Mouse (Mus musculus) intestine, postnatal 0 days (tissue): ENCODE measurements around the gene Myo18b. TPM values are rescaled to one million over a fixed set of nuclear protein-coding genes. Genes with fewer than 3 reads are reported as not detected.

Experiments
- ATAC-seq: fragments of 200-750 bp; cut with Nextera tagmentation; 2 replicates; pipeline ENCODE4 v1.8.0; 2017; ENCODE audit warnings: mild to moderate bottlenecking, moderate TSS enrichment, moderate library complexity
- H3K27ac ChIP-seq: fragments of 300-500 bp; sonication (generic); 2 replicates; pipeline ENCODE4 v1.5.1; 2014; ENCODE audit warnings: mild to moderate bottlenecking, low read depth, low read length, moderate library complexity
- H3K27me3 ChIP-seq: fragments of 300-500 bp; sonication (generic); replicated peaks from 2 replicates; pipeline ENCODE4 v1.6.1; 2014; ENCODE audit warnings: low read length, mixed read lengths; ENCODE audit not compliant: control insufficient read depth, insufficient read depth
- H3K36me3 ChIP-seq: fragments of 300-500 bp; sonication (generic); 2 replicates; pipeline ENCODE4 v1.6.1; 2014; ENCODE audit warnings: mild to moderate bottlenecking, moderate library complexity; ENCODE audit not compliant: control insufficient read depth, insufficient read depth
- H3K4me1 ChIP-seq: fragments of 300-500 bp; sonication (generic); replicated peaks from 2 replicates; pipeline ENCODE4 v1.6.1; 2014; ENCODE audit warnings: antibody characterized with exemption, low read length, mixed read lengths; ENCODE audit not compliant: control insufficient read depth, insufficient read depth
- H3K4me2 ChIP-seq: fragments of 300-500 bp; sonication (generic); replicated peaks from 2 replicates; pipeline ENCODE4 v1.6.1; 2014; ENCODE audit warnings: low read depth, mild to moderate bottlenecking, moderate library complexity
- H3K4me3 ChIP-seq: fragments of 300-500 bp; sonication (generic); 2 replicates; pipeline ENCODE4 v1.5.1; 2014; ENCODE audit warnings: low read depth, low read length
- H3K9ac ChIP-seq: fragments of 300-500 bp; sonication (generic); 2 replicates; pipeline ENCODE4 v1.6.1; 2014; ENCODE audit warnings: mild to moderate bottlenecking, low read depth, low read length
- H3K9me3 ChIP-seq: fragments of 300-500 bp; sonication (generic); 2 replicates; pipeline ENCODE4 v1.6.1; 2016; ENCODE audit warnings: mixed run types; ENCODE audit not compliant: control insufficient read depth
- CTCF ChIP-seq: sonication (generic); IDR thresholded peaks from 2 replicates; pipeline ENCODE4 v1.5.1; 2016; ENCODE audit warnings: low read depth, mild to moderate bottlenecking, control low read depth, antibody characterized with exemption, moderate library complexity
- WGBS: fragments of 180-500 bp; shearing (Covaris S2); extraction: QIAGEN DNeasy Blood & Tissue Kit; methylation state at CpG from one replicate; pipeline ENCODE4 v1.1.7; 2014; 5-methylcytosine and 5-hydroxymethylcytosine counted together
- polyA plus RNA-seq: library from polyadenylated mRNA; unstranded; fragments of >200 nt; fragmentation: Nextera tagmentation; extraction: Ambion mirVana; gene quantifications from 2 replicates; pipeline ENCODE4 v1.2.1, GENCODE M21; 2015

The Myo18b gene
- polyA plus RNA-seq, 1 experiment from 2014 or later = 0.09 TPM

- H3K4me1 ChIP-seq = no peaks in the 10 kb centered on the region
- no peak overlapping the region for H3K9ac ChIP-seq
- no peak overlapping the region for H3K4me3 ChIP-seq
- H3K27me3 ChIP-seq = no peaks in the 10 kb centered on the region
- WGBS = 47% methylated on average over 4 of the region's 4 CpGs
- no peak for ATAC-seq
- peak; percentile 80 for TF ChIP-seq CTCF
- H3K36me3 ChIP-seq = no peaks in the 10 kb centered on the region
- no peaks in the 10 kb centered on the region for H3K9me3 ChIP-seq
- H3K4me2 ChIP-seq = no peak overlapping the region
- no peak overlapping the region for H3K27ac ChIP-seq
Measured at GRCm38 (mm10) chr5:112864719-112865367, 31.3 kb downstream of the Myo18b start.

GRCm38 (mm10) chr5:112859379-112860035 is 36.7 kb downstream of the Myo18b start:
- no peak overlapping the region for H3K4me2 ChIP-seq
- no peak overlapping the region for H3K4me3 ChIP-seq
- no peak overlapping the region for H3K27ac ChIP-seq
- no peaks in the 10 kb centered on the region for H3K27me3 ChIP-seq
- no peaks in the 10 kb centered on the region for H3K9me3 ChIP-seq
- H3K36me3 ChIP-seq = no peaks in the 10 kb centered on the region
- 41% methylated on average over 12 of the region's 12 CpGs for WGBS
- ATAC-seq = no peak
- H3K9ac ChIP-seq = no peak overlapping the region
- H3K4me1 ChIP-seq = no peaks in the 10 kb centered on the region
- no peak for TF ChIP-seq CTCF

GRCm38 (mm10) chr5:112853179-112853578 is 43.0 kb downstream of the Myo18b start:
- no peak for TF ChIP-seq CTCF
- Histone ChIP-seq H3K4me1 (no peaks in the 10 kb centered on the region), H3K4me3 (no peak overlapping the region), H3K9me3 (no peaks in the 10 kb centered on the region), H3K4me2 (no peak overlapping the region), H3K9ac (no peak overlapping the region), H3K36me3 (no peaks in the 10 kb centered on the region), H3K27me3 (no peaks in the 10 kb centered on the region), H3K27ac (no peak overlapping the region)
- no peak for ATAC-seq
- 50% methylated on average over 8 of the region's 8 CpGs for WGBS

GRCm38 (mm10) chr5:112851389-112851788 is 44.8 kb downstream of the Myo18b start:
- H3K9ac ChIP-seq = no peak overlapping the region
- H3K27me3 ChIP-seq = no peaks in the 10 kb centered on the region
- H3K4me3 ChIP-seq = no peak overlapping the region
- H3K36me3 ChIP-seq = no peaks in the 10 kb centered on the region
- WGBS = 16% methylated on average over 5 of the region's 5 CpGs
- no peaks in the 10 kb centered on the region for H3K9me3 ChIP-seq
- H3K4me1 ChIP-seq = no peaks in the 10 kb centered on the region
- peak; percentile 51 for ATAC-seq
- no peak for TF ChIP-seq CTCF
- H3K27ac ChIP-seq = no peak overlapping the region
- no peak overlapping the region for H3K4me2 ChIP-seq

- ATAC-seq = peak; percentile 88
- no peak overlapping the region for H3K4me3 ChIP-seq
- H3K9ac ChIP-seq = no peak overlapping the region
Measured at GRCm38 (mm10) chr5:112848586-112849280, 47.4 kb downstream of the Myo18b start.

GRCm38 (mm10) chr5:112847985-112848542 is 48.1 kb downstream of the Myo18b start:
- no peaks in the 10 kb centered on the region for H3K36me3 ChIP-seq
- H3K27ac ChIP-seq = no peak overlapping the region
- H3K4me2 ChIP-seq = no peak overlapping the region; the same call in 1 of the 2 replicates
- H3K9me3 ChIP-seq = no peaks in the 10 kb centered on the region
- no peak overlapping the region for H3K4me3 ChIP-seq
- H3K9ac ChIP-seq = no peak overlapping the region
- H3K27me3 ChIP-seq = no peaks in the 10 kb centered on the region
- no peaks in the 10 kb centered on the region for H3K4me1 ChIP-seq
- 33% methylated on average over 23 of the region's 25 CpGs for WGBS
- no peak for ATAC-seq
- TF ChIP-seq CTCF = no peak

More at GRCm38 (mm10) chr5:112848586-112849280, 47.4 kb downstream of the Myo18b start:
- peak overlapping the region; percentile 51 for H3K4me2 ChIP-seq
- H3K27ac ChIP-seq = no peak overlapping the region
- TF ChIP-seq CTCF = peak; percentile 93
- no peaks in the 10 kb centered on the region for H3K9me3 ChIP-seq
- H3K4me1 ChIP-seq = no peaks in the 10 kb centered on the region
- no peaks in the 10 kb centered on the region for H3K27me3 ChIP-seq
- 6% methylated on average over 16 of the region's 16 CpGs for WGBS
- H3K36me3 ChIP-seq = no peaks in the 10 kb centered on the region
